Mouse (Mus musculus): ENCODE data around the gene Atp2c1. TPM values are rescaled to one million over a fixed set of nuclear protein-coding genes. Genes with fewer than 3 reads are reported as not detected.

Gene Atp2c1
- polyA plus RNA-seq, 1 experiment from 2014 or later, result 59.1 TPM

DNA sequence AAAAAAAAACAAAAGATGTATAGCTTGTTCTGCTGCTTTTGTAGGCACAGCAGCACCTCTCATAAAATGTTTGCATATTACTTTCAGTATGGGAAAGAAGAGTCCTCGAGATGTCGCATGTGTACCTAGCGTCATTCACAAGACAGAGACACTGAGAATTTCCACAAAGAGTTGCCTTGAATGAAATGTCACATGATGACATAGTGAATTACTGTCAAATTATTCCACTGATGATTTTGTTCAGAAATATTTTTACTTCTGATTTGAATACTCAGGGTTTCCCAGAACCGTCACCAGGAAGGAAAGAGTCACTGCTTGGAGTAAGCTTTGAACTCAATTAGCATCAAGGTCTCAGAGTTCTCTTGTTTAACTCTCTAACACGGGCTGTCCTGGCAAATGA, 139.7 kb downstream of the Atp2c1 start:
- Histone ChIP-seq H3K27ac (no peak overlapping the region), H3K36me3 (no peaks in the 10 kb centered on the region), H3K9ac (no peak overlapping the region), H3K9me3 (no peaks in the 10 kb centered on the region), H3K4me2 (no peak overlapping the region), H3K4me1 (no peaks in the 10 kb centered on the region), H3K27me3 (no peaks in the 10 kb centered on the region; the same call in 1 of the 2 replicates), H3K4me3 (no peak overlapping the region)
- no peak for ATAC-seq (ENCODE audit: insufficient number of reproducible peaks, low FRiP score, low TSS enrichment, low read depth)
- 79% methylated on average over 5 of the region's 5 CpGs for WGBS

DNA sequence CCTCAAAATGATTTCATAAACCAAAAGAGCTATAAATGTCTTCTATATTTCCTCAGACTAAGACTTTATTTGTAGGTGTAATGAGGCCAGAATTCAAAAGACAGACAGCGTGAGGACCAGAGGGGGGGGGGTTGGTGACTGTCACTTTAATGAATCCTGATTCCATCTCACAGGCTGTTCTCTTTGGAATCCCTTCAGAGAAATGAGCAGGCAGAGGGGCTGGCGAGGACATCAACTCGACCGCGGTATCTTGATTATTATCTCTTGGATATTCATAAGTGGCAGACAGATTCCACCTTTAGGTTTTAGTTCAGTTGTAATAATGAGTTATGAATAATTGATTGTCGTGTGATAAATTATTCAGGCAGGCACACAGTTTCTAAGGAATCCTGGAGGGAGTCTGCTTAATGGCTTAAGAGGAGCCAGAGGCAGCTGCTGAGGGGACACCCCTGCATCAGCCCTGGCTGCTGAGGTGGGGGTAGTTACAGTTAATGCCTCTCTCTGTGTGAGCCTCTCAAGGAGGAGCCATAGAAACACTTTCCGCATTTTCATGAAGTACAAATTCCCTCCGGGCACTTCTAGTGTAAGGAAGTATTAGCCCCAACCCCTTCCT, 147.5 kb downstream of the Atp2c1 start:
- Histone ChIP-seq H3K36me3 (no peaks in the 10 kb centered on the region), H3K4me1 (no peaks in the 10 kb centered on the region), H3K27me3 (no peaks in the 10 kb centered on the region; the same call in 1 of the 2 replicates), H3K9me3 (no peaks in the 10 kb centered on the region), H3K4me2 (no peak overlapping the region), H3K4me3 (no peak overlapping the region), H3K27ac (no peak overlapping the region), H3K9ac (no peak overlapping the region)
- ATAC-seq (ENCODE audit: insufficient number of reproducible peaks, low FRiP score, low TSS enrichment, low read depth), result no peak
- WGBS, result 78% methylated on average over 8 of the region's 8 CpGs

GRCm38 (mm10) chr9:105377622-105378021, 149.5 kb downstream of the Atp2c1 start:
- Histone ChIP-seq H3K4me1 (no peaks in the 10 kb centered on the region), H3K4me3 (no peak overlapping the region), H3K9ac (no peak overlapping the region), H3K36me3 (no peaks in the 10 kb centered on the region), H3K9me3 (no peaks in the 10 kb centered on the region), H3K27me3 (no peaks in the 10 kb centered on the region), H3K4me2 (no peak overlapping the region), H3K27ac (no peak overlapping the region)
- no peak for ATAC-seq (ENCODE audit: insufficient number of reproducible peaks, low FRiP score, low TSS enrichment, low read depth)
- WGBS, result 69% methylated on average over 3 of the region's 3 CpGs

DNA sequence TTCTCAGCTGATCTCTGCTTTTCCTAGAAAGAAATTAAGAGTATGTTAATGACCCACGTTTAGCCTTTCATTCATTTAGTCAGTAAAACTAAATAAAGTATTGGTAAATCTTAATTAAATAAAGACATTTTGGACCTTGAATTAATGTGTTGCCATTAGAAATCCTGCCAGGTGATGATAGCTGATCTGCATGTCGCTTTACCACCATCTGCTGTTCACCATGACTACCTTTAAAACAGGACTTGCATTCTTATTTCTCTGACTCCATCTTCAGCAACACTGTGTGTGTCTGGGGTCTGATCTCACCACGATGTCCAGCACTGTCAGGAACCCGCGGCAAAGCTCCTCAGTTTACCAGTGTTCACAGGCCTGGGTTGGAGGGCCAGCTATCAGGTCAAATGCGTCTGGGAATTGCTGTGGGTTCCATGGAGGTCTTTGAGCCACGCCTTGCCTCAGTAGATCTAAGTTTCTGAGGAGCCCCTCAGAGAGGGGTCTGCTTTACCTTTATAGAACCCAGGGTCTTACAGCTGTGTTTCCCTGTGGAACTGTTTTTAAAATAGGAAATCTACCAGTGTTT, 150.1 kb downstream of the Atp2c1 start:
- no peaks in the 10 kb centered on the region for H3K9me3 ChIP-seq
- ATAC-seq (ENCODE audit: insufficient number of reproducible peaks, low FRiP score, low TSS enrichment, low read depth), result no peak
- no peak overlapping the region for H3K4me2 ChIP-seq
- WGBS, result 78% methylated on average over 7 of the region's 7 CpGs
- no peaks in the 10 kb centered on the region for H3K36me3 ChIP-seq
- H3K9ac ChIP-seq, result no peak overlapping the region
- H3K27ac ChIP-seq, result no peak overlapping the region
- H3K4me3 ChIP-seq, result no peak overlapping the region
- H3K4me1 ChIP-seq, result no peaks in the 10 kb centered on the region
- H3K27me3 ChIP-seq, result no peaks in the 10 kb centered on the region

DNA sequence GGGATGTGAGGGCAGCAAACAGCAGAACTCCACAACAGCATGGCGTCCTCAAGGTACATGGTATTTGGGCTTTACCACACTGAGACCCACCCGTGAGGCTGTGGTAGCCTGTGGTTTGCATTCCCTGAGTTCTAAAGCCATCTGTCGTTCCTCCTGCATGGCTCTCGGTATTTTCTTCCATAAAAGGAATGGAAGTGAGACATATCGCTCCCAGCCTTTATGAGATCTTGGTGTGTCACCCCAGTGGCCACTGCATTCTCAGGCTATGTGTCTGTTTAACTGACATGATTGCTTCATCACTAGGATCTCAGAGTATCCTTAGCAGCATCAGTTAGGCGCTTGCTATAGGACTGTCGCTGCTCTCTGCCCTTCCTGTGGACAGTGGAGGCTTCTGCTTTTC, 150.7 kb downstream of the Atp2c1 start:
- 70% methylated on average over 7 of the region's 7 CpGs for WGBS
- no peak overlapping the region for H3K9ac ChIP-seq
- H3K9me3 ChIP-seq, result no peaks in the 10 kb centered on the region
- no peak overlapping the region for H3K4me2 ChIP-seq
- H3K27ac ChIP-seq, result no peak overlapping the region
- no peak for ATAC-seq (ENCODE audit: insufficient number of reproducible peaks, low FRiP score, low TSS enrichment, low read depth)
- H3K4me3 ChIP-seq, result no peak overlapping the region
- no peaks in the 10 kb centered on the region for H3K4me1 ChIP-seq
- H3K36me3 ChIP-seq, result no peaks in the 10 kb centered on the region
- no peaks in the 10 kb centered on the region for H3K27me3 ChIP-seq

DNA sequence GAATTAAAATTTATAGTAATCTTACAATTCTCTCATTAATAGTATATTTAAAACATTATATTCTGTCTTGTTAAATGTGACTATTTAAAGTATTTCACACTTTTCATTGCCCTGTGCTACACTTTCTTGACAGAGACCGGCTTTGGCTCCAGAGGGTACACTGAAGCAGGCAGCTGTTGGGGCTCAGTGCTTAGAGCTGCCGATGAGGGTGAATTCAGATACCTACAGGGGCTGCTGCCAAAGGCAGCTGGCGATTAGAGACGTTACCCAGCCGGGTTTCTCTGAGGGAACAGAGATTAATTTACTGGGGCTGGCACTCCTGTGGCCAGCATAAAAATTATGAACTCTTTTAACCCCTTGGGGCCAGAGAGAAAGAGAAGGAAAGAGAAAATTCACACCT, 152.8 kb downstream of the Atp2c1 start:
- Histone ChIP-seq H3K36me3 (no peaks in the 10 kb centered on the region), H3K27ac (no peak overlapping the region), H3K27me3 (no peaks in the 10 kb centered on the region), H3K9ac (no peak overlapping the region), H3K4me2 (no peak overlapping the region), H3K4me3 (no peak overlapping the region), H3K9me3 (no peaks in the 10 kb centered on the region), H3K4me1 (no peaks in the 10 kb centered on the region)
- 40% methylated on average over 5 of the region's 5 CpGs for WGBS
- ATAC-seq (ENCODE audit: insufficient number of reproducible peaks, low FRiP score, low TSS enrichment, low read depth), result no peak

DNA sequence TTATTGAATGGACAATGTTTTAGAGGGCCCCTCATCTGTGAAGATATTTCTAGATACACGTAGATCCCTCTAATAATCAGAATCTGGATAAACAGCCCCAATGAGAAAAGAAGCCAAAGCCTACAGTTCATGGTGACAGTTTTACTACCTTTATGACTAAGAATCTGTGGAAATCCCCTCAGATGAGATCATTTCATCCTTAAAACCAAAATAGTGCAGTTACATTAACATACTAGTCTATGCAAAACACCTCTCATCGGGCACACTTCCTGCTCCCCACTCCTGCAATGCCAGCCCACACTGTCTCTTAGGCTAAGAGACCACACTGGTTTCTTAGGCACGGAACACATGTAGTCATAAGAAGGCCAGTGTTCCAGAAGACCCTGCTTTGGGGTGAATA, 158.5 kb downstream of the Atp2c1 start:
- no peak overlapping the region for H3K27ac ChIP-seq
- no peaks in the 10 kb centered on the region for H3K4me1 ChIP-seq
- no peaks in the 10 kb centered on the region for H3K36me3 ChIP-seq
- H3K27me3 ChIP-seq, result no peaks in the 10 kb centered on the region
- ATAC-seq (ENCODE audit: insufficient number of reproducible peaks, low FRiP score, low TSS enrichment, low read depth), result no peak
- H3K4me3 ChIP-seq, result no peak overlapping the region
- no peak overlapping the region for H3K4me2 ChIP-seq
- WGBS, result 79% methylated on average over 3 of the region's 3 CpGs
- H3K9ac ChIP-seq, result no peak overlapping the region
- no peaks in the 10 kb centered on the region for H3K9me3 ChIP-seq

- Histone ChIP-seq H3K9ac (no peak overlapping the region), H3K9me3 (no peaks in the 10 kb centered on the region), H3K27me3 (no peaks in the 10 kb centered on the region), H3K4me3 (no peak overlapping the region), H3K36me3 (no peaks in the 10 kb centered on the region), H3K4me1 (no peaks in the 10 kb centered on the region), H3K4me2 (no peak overlapping the region), H3K27ac (no peak overlapping the region)
- 94% methylated on average over 4 of the region's 4 CpGs for WGBS
- ATAC-seq (ENCODE audit: insufficient number of reproducible peaks, low FRiP score, low TSS enrichment, low read depth), result no peak
Measured at GRCm38 (mm10) chr9:105366199-105366598, 160.9 kb downstream of the Atp2c1 start.

GRCm38 (mm10) chr9:105363520-105364231, 163.4 kb downstream of the Atp2c1 start:
- no peak overlapping the region for H3K27ac ChIP-seq
- no peaks in the 10 kb centered on the region for H3K27me3 ChIP-seq
- H3K4me1 ChIP-seq, result no peaks in the 10 kb centered on the region
- no peak overlapping the region for H3K4me3 ChIP-seq
- H3K9me3 ChIP-seq, result no peaks in the 10 kb centered on the region
- no peak overlapping the region for H3K9ac ChIP-seq
- no peak overlapping the region for H3K4me2 ChIP-seq
- no peaks in the 10 kb centered on the region for H3K36me3 ChIP-seq
- WGBS, result 73% methylated on average over 5 of the region's 5 CpGs
- ATAC-seq (ENCODE audit: insufficient number of reproducible peaks, low FRiP score, low TSS enrichment, low read depth), result no peak

- no peak overlapping the region for H3K27ac ChIP-seq
- H3K27me3 ChIP-seq, result no peaks in the 10 kb centered on the region
- H3K9me3 ChIP-seq, result no peaks in the 10 kb centered on the region
- H3K4me3 ChIP-seq, result no peak overlapping the region
- no peak overlapping the region for H3K4me2 ChIP-seq
- H3K36me3 ChIP-seq, result no peaks in the 10 kb centered on the region
- H3K4me1 ChIP-seq, result no peaks in the 10 kb centered on the region
- ATAC-seq (ENCODE audit: insufficient number of reproducible peaks, low FRiP score, low TSS enrichment, low read depth), result no peak
- H3K9ac ChIP-seq, result no peak overlapping the region
- WGBS, result 78% methylated on average over 2 of the region's 2 CpGs
Measured at GRCm38 (mm10) chr9:105362181-105362580, 164.9 kb downstream of the Atp2c1 start.

Data from limb, embryonic 15.5 days (tissue).